Mouse (Mus musculus) olfactory bulb, adult 2 months (tissue): Measurements from ENCODE around the gene Cs.

Experiments used
- CTCF ChIP-seq: fragments of 200-500 bp; IDR thresholded peaks from 2 replicates; pipeline ENCODE4 v1.5.1; 2012; ENCODE audit warnings: low read depth, mild to moderate bottlenecking, low read length, moderate library complexity; ENCODE audit not compliant: insufficient read depth
- POLR2A ChIP-seq: fragments of 200-500 bp; IDR thresholded peaks from 2 replicates; pipeline ENCODE4 v1.6.1; 2012; ENCODE audit warnings: mild to moderate bottlenecking, low read depth, low read length, moderate library complexity; ENCODE audit not compliant: insufficient read depth

DNA sequence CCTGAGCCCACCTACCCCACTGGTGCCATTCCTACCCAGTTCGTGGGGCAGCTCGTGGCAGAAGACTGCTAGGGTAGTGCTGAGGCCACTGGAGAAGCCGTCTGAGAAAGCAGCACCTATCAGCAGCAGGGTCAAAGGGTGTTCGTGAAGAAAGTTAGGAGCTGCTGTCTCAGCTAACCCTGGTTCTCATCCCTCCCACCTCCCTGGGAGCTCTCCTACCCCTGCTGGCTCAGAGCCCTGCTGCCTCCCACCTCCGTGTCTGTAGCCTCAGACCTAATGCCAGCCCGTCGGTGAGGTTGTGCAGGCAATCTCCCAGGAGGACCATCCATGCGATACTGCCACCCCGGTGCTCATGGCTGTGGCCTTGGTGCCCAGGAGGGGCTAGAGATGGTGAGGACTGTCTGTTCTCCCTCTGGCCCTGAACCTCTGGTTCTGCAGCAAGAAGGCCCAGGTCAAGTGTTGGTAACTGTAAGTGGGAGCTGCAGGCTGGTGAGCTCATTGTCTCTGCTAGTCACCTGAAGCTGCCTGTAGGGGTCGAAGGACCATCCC, 59.3 kb downstream of the Cs start:
- TF ChIP-seq POLR2A, result no peak
- no peak for TF ChIP-seq CTCF
